Mouse (Mus musculus) forelimb bud, embryonic 11.5 days (tissue): ENCODE measurements around the gene Ficd.

Experiments used
- DNase-seq: peaks from one replicate; pipeline ENCODE4 v3.0.0-alpha.2; 2012; ENCODE audit warnings: low read depth, low spot score

The Ficd gene

DNA sequence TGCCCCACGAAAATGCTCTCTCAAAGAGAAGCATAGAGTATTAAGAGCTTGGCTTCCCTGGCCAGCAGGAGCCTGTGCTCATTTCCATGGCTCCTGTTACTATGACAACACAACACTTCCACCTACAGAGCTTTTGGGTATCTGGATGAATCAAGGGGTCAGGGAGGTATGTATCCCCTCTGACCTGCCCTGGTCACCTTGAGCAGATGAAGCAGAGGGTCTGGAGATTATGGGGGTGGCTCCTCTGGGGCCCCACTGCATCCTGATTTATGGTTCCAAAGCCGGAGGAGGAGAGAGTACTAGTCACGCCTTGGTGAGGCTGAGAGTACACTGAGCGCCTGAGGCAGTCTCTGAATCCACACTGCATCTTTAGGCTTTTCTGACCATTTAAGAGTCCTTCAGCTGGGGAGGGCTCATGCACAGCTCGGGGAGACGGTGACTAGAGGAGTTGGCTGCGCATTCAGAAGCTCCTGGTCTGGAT lies 4.9 kb upstream of the Ficd start:
- no peak for DNase-seq

DNA sequence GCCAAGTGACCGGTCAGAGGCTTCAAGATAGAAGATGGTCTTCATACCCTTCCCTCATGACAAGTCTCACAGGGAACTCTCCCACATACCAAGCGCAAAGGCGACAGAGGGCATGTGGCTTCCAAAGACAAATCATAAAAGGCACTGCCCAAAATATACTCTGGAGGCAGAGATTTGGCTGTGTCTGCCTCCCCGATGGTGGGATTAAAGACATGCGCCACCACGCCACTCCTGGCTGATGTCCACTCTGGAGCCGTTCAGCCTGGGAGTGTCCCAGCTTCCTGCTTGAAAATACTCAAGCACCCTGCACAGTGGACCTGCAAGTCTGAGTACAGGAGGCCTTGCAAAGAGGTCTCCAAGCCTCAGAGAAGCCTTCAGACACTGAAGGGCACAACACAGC lies 4.4 kb upstream of the Ficd start:
- DNase-seq: no peak

DNA sequence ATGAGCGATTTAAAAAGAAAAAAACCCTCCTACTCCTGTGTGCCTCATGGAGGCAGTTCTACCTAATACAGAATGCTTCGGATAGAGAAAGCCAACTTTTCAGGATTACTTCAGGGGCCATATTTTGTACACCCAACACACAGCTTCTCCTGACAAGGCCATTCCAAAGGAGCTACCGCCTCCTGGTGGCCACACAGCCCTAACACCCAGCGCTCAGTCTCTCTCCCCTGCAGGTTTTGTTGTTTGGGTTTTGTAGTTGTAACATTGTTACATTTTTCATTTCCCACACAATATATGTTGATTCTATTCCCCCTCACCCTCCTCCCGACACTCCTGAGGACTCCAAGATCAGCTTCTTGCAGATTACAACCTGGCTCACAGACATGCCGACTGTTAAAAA lies 3.4 kb upstream of the Ficd start:
- DNase-seq: peak; percentile 51

DNA sequence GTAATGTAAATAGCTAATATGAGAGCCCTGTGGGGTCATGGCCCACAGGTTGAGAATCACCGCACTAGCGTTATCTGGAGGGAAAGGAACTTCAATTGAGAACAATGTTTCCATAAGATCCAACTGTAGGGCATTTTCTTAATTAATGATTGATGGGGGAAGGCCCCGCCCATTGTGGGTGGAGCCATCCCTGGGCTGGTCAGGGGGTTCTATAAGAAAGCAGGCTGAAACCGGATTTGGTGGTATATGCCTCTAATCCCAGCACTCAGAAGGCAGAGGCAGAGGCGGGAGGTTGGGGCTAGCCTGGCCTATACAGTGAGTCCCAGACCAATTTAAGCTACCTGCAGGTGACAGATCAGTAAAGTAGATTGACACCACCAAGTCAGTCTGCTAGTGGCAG lies 1.2 kb upstream of the Ficd start:
- no peak for DNase-seq

DNA sequence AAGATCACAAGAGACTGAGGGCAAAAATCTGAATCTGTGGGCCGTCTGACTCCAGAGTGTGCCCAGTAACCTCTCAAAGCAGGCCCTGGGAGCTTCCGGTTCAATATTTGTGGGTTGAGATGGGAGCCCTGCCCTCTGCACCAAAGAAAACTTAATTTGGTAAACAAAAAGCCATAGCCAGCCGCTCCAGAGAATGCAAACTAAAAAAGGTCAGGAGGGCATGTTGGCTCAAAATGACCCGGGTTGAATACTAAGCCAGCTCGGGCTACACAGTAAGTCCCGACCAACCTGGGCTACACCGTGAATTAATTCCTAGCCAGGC lies 619 bp upstream of the Ficd start:
- DNase-seq: no peak

DNA sequence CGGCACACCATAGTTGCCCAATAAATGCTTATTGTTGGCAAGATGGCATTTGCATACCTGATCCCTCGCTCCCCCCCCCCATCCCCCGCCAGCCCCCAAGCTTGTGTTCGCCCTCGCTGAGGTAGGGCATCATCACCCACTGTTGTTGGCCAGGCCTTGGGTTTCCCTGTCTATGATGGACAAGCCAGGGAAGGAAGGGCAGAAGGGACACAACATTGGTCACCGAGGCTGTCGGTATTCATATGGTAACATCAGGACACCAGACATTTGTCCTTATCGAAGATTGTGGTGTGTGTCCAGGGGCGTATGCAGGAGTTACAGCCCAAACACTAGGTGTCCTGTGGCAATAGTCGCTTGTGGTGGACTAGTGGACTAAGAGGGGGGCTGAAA lies 505 bp downstream of the Ficd start:
- no peak for DNase-seq

DNA sequence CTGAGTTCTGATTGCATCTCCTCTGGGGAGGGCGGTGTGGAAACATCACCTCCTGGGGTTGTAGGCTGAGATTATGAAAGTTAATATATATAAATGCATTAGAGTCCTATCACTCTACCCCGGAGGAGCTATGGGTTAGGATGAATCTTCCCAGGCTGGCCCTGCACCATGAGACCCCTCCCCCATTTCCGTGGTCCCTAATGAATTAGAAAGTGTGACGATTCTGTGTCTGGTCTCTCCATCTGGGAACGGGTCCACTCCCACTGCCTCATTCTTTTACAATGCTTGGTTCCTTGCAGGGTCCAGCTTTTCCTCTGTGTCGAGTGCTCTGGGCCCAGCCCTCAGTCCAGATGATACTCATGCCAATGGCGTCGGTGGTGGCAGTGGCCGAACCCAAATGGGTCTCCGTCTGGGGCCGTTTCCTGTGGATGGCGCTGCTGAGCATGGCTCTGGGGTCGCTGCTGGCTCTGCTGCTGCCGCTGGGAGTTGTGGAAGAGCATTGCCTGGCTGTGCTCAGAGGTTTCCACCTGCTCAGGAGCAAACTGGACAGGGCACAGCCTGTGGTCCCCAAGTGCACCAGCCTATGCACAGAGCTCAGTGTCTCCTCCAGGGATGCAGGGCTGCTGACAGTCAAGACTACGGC lies 1.0 kb downstream of the Ficd start:
- DNase-seq: no peak

DNA sequence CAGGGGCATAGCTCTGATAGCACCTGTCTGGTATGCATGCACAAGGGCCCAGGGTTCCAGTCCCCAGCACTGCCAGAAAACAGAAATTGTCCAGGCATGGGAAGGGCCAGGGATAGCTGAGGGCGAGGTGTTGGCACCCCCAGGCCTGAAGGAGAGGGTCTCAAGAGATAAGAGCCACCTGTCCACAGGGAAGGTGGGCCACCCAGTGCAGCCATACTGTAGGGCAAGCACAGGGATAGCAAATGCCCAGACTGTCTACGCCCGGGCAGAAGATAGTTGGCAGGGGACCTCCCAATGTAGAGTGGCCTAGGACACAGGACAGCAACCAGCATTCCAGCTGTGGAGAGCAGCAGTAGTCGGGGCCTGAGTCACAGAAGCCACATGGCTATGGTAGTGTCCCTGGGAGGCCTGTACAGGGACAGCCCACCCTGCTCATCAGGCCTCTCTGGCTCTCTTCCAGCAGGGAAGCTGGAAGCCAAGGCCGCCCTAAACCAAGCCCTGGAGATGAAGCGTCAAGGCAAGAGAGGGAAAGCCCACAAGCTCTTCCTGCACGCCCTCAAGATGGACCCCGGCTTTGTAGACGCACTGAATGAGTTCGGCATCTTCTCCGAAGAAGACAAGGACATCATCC lies 2.1 kb downstream of the Ficd start:
- DNase-seq: no peak

DNA sequence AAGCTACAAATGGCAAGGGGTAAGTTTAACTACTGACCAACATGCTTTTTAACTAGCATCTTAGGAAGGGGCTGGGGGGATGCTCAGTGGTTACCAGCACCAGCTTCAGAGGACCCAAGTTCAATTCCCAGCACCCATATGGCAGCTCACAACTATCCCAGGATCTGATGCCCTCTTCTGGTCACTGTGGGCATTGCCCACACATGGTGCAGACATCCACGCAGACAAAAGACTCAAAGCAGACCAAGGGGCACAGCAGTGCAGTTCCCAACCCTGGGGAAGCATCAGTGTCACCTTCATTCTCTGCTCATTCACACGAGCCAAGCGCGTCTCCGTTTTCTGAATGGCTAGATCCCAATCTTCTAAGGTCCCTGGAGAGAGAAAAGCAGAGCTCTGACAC lies 12.0 kb downstream of the Ficd start:
- DNase-seq: no peak

DNA sequence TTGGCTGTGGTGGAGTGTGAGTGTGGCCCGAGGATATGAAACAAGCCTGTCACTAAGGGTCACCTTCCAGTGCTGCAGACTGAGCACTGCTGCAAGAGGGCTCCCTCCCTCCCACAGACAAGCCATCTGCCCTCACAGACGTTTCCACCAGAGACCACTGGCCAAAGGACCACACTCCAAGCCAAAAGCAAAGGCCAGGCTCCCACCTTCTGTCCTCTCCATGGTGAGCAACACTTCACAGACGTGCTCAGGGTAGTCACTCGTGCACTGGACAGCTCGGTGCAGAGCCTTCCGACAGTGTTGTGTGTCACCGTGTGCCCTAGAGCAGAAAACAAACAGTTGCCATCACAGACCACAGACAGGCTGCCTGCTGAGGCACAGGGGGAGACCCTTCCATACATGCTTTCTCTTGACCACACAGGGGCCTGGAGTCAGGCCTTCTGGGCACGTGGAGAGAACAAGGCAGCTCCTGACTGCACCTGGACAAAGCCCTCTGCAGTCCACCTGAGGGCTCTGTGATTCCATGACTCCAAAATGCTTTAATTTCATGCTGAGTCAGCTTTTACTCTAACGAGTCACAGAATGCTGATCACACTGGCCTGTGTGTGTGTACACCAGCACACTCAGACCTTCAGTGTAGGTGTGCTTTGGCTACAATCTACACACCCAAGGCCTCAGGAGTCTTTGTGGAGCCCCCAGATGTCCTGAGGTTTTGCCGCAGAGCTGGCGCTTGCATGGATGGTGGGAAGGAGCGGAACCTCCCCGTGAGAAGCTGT lies 13.1 kb downstream of the Ficd start:
- DNase-seq: no peak

DNA sequence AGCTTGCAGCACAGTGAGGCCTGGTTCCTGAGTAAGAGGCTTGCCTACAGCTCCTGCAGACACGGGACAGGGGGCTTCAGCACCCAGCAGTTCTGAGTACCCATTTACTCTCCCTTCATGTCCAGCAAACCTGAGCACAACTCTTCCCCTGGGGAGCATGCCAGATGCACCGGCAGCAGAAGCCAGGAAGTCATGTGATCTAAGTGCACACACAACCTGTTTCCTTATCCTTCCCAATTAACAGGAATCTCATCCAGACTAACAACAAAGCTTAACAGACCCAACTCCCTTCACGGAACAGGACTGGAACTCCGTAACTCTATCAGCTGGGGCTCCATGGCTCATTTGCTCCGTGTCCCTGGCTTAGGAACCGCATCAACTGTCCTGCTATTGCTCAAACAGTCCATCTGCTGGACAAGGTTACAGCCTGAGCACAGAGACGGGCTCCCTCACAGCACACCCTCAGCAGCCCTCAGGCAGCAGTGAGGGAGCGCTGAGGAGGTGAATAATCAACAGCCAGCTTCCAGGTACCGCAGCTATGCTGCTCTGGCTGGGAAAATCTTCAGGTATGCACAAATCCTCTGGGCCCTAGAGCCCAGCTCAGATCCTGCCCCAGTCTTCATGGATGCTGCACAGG lies 16.0 kb downstream of the Ficd start:
- DNase-seq: no peak

DNA sequence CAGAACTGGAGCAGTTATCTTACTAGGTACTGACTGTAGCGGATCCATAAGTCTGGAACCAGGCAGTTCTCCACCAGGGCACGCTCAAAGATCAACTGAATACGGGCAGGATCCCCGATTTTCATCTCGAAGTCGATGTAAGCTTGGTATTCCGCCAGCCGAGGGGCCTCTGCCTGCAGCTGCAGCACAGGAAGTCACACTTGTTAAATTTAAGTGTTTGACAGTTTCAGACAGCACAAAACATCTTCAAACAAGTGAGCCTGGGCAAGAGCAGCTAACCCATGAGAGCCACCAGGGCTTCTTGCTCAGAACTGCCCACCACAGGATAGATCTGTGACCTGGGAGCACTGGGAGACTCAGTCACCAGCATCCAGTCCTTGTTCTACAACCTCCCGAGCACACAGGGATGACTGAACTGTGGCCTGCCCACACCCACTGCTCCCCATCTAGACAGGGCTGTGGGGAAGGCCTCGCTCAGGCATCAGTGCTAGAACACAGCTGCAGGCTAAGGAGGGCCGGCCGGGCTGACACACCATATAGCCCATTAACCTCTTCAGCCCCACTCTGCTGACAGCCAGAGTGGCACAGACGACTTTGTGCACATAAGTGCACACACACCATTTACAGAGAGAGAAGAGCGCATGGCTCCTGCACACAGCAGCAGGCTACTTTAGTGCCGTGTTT lies 19.9 kb downstream of the Ficd start:
- DNase-seq: no peak

DNA sequence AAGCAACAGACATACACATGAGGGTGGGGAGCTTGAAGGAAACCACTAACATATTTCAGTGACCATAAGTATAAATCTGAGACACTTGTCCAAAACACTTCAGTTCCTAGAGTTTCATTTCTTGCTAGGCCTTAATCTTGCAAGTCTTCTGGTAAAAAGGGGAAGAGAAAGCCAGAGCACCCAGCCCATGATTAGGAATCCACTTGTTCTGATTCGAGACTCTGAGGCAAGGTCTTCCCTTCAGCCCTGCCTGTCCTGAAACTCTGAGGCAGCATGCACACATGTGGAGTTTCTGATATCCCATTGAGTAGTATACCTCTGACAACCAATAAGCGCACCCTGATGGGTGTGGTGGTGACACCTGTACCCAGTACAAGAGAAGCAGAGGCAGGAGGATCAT lies 26.0 kb downstream of the Ficd start:
- no peak for DNase-seq

DNA sequence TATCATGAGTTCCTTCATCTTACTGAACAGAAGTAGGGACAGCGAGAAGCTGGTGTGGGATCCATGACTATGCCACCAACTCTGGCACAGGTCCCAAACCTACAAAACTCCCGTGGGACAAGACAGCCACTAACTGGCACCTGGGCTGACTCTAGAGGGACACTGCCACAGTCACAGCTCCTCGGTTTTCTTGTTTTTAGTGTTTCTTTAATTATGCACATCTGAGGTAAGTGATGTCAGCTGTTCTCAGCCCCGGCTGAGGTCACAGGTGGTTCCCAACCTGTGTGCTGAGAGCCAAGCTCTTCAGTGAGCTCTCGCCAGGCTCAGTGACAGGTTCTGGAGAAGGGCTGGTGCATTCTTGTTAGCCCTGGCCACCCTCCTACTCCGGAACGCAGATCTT lies 28.8 kb downstream of the Ficd start:
- DNase-seq: no peak

DNA sequence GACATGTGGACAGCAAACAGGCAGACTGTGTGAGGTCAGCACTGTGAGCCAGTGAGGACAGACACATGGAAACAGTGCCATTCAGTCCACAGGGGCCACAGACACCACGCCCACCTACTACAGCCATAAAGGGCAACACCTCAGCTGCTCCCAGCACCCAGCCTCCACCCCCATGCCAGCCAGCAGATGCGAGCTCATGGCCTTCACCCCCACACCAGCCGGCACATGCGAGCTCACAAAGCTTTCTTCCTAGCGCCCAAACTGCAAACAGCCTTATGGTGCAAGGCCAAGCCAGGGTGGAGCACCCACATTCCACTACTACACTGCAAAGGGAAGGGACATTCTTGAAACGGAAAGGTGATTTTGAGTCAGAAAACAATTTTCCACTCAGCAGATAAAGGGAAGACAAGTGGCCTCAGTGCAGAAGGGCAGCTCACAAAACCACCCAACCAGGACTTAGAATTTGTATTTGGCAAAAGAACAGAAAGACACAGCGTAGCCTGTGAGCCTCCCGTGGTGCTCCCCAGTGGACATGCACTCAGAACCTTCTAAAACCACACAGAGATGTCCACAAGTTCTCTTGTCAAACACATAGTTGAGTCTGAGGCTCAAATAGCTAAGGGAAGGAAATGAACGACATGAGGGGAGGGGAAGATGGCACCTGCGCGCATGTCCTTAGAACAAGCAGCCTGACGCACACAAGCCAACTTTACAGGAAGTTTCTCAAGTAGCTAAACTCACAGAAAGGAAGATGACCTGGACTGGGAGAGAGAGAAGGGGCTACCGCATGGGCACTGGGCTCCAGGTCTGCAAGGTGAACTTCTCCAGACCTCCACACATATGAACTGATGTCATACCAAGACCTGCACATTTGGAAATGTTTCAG lies 30.3 kb downstream of the Ficd start:
- no peak for DNase-seq

DNA sequence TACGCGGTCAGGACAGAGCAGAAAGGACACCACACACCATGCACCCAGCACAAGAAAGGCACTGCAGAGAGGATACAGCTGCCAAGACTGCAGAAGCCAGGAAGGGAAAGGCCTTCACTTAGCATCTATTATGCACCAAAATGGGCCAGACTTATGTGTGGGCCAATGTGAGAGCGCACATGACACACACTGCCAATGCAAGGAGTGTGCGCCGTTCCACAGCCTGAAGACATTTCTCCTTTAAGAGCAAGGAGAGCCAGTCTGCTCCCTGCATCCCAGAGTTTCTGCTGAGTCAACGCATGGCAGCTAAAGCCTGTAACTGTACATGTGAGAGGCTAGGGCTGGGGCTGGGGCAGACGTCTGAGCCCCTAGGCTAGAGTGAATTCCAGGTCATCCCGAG lies 33.2 kb downstream of the Ficd start:
- no peak for DNase-seq

DNA sequence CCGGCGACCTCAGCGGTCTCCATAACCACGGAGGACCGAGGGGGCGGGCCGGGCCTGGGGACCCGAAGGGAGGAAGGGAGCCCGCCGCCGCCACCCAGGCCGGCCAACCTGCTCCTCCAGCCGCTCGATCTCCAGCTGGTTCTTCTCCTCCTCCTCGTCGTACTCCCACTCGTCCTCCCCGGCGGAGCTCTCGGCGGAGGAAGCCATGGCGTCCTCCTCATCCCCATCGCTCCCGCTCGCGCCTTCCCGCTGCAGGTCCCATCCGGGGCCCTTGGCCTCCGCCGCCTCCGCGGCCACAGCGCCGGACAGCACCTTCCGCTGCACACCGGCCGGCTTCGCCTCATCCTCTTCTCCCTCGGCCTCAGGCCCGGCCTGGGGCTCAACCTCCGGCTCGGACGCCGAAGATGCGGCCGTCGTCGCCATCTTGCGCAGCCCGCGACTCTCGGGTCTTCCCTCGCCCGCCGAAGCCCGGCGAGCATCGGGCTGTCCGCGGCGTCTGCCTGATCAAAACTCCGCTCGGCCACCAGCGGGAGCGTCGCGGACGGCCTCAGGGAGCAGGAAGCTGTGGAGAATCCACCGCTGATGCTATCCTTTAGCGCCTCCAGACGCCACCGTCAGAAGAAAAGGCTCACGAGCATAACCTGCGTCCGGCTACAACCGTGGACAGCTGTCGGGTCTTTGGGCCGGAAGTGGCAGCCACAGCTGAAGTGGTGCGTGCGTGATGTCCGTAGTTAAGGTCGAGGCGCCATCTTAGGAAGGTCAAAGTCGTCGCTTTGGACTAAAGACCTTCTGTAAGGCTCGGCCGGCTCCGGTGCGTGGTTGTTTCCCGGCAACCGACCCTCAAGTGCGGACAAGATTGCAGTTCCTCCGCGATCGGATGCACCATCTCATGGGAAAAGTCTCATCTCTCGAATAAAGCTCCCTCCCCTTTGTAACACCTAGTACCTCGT lies 35.9 kb downstream of the Ficd start:
- peak; percentile 87 for DNase-seq

DNA sequence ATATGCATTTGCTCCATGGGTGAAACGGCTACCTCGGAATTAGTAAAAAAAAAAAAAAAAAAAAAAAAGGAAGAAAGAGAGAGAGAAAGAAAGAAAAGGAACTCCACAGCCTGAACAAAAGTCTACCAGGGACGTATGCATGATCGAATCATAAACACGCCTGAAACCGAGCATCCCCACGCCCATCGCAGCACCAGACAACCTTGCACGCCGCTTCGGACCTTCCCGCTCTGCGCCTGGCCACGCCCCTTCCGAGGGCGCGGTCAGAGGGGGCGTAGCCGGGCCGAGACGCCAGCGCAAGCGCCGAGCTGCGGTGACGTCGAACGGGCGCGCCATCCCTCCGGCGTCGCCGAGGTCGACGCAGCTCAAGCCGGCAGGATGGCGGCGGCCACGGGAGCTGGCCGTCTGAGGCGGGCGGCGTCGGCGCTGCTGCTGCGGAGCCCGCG lies 36.9 kb downstream of the Ficd start, which contains the start of the genes Sart3 and Iscu:
Gene Sart3 (minus strand): TSS at position 61 of the 446 bp plus-strand sequence.
Gene Iscu (plus strand): TSS at position 299 of the 446 bp plus-strand sequence.
- DNase-seq: peak; percentile 98

DNA sequence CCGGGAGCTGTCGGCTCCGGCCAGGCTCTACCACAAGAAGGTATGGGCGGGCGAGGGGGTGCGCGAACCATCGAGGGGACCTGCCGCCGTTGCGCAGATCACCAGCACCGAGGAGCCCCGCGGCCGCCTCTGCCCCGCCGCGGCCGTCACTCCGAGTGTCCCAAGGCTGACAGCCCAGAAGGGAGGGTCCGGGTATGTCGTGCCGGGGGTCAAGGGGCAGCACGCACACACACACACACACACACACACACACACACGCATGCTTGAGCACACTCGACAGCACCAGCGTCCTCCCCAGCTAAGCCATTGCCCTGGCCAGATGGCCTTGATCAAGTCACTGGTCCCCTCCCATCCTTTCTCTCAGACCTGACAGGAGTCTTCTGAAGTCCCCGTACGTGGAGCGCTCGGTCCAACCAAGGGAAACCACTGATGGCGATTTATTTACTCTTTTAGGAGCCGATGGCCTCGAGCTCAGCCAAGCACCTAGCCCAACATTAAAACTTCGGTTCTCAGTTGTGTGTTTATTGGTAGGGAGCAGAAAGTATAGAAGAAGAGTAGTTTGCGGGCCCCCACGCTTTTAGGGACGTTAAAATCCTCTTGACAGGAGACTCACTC lies 37.4 kb downstream of the Ficd start:
- no peak for DNase-seq
